Mouse (Mus musculus) heart, postnatal 36 days (tissue): ENCODE data around the gene Nars2. TPM values are rescaled to one million over a fixed set of nuclear protein-coding genes. Genes with fewer than 3 reads are reported as not detected.

Experiments
- total RNA-seq, 2 experiments: library from RNA; stranded (reverse); gene quantifications; 2 replicates each; pipeline ENCODE4 v1.2.3; 2021

The Nars2 gene
- total RNA-seq, 2 experiments from 2014 or later, result 16.4 to 18.7 TPM

Other genes with a start within 250 kb of the Nars2 start
- gene Gab2, start 130.1 kb downstream of the Nars2 start, total RNA-seq, result 10 to 100 TPM; 19.6 to 19.9 TPM